Mouse (Mus musculus) ovary, postnatal 14 days (tissue): ENCODE results near the gene Tm6sf1.
"Not testable (repeated sequence)": the region's sequence is repeated elsewhere in the genome, so short reads cannot be mapped to it uniquely, and the experiment has no call there.

ENCODE experiments used
- DNase-seq: peaks from one replicate; pipeline ENCODE4 v3.0.0; 2022; ENCODE audit warnings: low spot score

Tm6sf1 gene

GRCm38 (mm10) chr7:81858968-81859721 lies at the start of gene Tm6sf1:
Gene Tm6sf1 (plus strand): TSS chr7:81859001.
- DNase-seq, result no peak

GRCm38 (mm10) chr7:81824906-81825305 lies 33.9 kb upstream of the Tm6sf1 start:
- DNase-seq, result no peak

- no peak for DNase-seq
Observed at GRCm38 (mm10) chr7:81825381-81825780, 33.4 kb upstream of the Tm6sf1 start.

- no peak for DNase-seq
Observed at GRCm38 (mm10) chr7:81827806-81828667, 30.8 kb upstream of the Tm6sf1 start.

GRCm38 (mm10) chr7:81828681-81829378 lies 30.0 kb upstream of the Tm6sf1 start:
- DNase-seq, result peak; percentile 46

- peak; percentile 76 for DNase-seq
Observed at GRCm38 (mm10) chr7:81829379-81829894, 29.4 kb upstream of the Tm6sf1 start, which contains the start of gene Btbd1. Gene Btbd1 (minus strand): TSS chr7:81829431.

- DNase-seq, result no peak
Observed at GRCm38 (mm10) chr7:81834847-81835246, 24.0 kb upstream of the Tm6sf1 start.

- DNase-seq, result no peak
Observed at GRCm38 (mm10) chr7:81835430-81835829, 23.4 kb upstream of the Tm6sf1 start.

GRCm38 (mm10) chr7:81837771-81838170 lies 21.0 kb upstream of the Tm6sf1 start:
- not testable (repeated sequence) for DNase-seq

- no peak for DNase-seq
Observed at GRCm38 (mm10) chr7:81839746-81840145, 19.1 kb upstream of the Tm6sf1 start.

- no peak for DNase-seq
Observed at GRCm38 (mm10) chr7:81840661-81841181, 18.1 kb upstream of the Tm6sf1 start.

- no peak for DNase-seq
Observed at GRCm38 (mm10) chr7:81841439-81841838, 17.4 kb upstream of the Tm6sf1 start.

GRCm38 (mm10) chr7:81842141-81842540 lies 16.7 kb upstream of the Tm6sf1 start:
- DNase-seq, result no peak

GRCm38 (mm10) chr7:81842998-81843397 lies 15.8 kb upstream of the Tm6sf1 start:
- no peak for DNase-seq

GRCm38 (mm10) chr7:81843903-81844302 lies 14.9 kb upstream of the Tm6sf1 start:
- DNase-seq, result no peak

GRCm38 (mm10) chr7:81844801-81845200 lies 14.0 kb upstream of the Tm6sf1 start:
- no peak for DNase-seq

- DNase-seq, result no peak
Observed at GRCm38 (mm10) chr7:81845313-81845712, 13.5 kb upstream of the Tm6sf1 start.

- no peak for DNase-seq
Observed at GRCm38 (mm10) chr7:81846008-81846407, 12.8 kb upstream of the Tm6sf1 start.

- DNase-seq, result no peak
Observed at GRCm38 (mm10) chr7:81847010-81847409, 11.8 kb upstream of the Tm6sf1 start.

- DNase-seq, result no peak
Observed at GRCm38 (mm10) chr7:81847777-81848176, 11.0 kb upstream of the Tm6sf1 start.

- DNase-seq, result no peak
Observed at GRCm38 (mm10) chr7:81849214-81849613, 9.6 kb upstream of the Tm6sf1 start.

- no peak for DNase-seq
Observed at GRCm38 (mm10) chr7:81849633-81850032, 9.2 kb upstream of the Tm6sf1 start.
